Mouse (Mus musculus) left cerebral cortex, adult 11 months (tissue): ENCODE data around the gene Srrm3.

Experiments used
- DNase-seq: peaks from one replicate; pipeline ENCODE4 v3.0.0; 2022; ENCODE audit warnings: low spot score

The Srrm3 gene

DNA sequence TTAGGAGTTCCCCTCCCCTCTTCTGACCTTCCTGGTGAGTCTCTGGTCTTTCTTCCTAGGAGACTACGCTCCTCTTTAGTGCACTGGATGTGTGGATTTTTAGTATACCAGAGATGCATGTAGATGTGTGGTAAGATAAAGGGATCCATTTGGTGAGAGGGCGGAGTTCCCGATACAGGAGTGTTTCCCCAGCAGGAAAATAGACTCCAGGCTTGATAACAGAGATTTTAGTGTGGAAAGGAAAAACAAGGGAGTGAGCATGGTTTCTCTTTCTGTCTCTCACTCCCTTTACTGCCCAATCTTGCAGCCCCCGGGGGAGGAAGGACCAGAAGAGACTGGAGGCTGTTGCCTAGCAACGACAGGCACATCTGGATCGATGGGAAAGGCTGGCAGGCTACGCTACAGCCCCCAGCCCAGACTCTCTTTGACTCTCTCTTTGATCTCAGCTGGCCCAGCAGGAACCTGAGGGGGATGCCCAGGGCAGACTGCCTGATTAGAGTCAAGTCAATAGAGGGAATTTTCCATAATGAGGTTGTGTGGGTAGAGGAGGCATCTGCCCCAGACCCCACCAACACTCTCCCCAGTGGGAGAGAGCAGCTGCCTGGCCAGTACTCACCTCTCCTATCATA lies 15.7 kb downstream of the Srrm3 start:
- no peak for DNase-seq

- DNase-seq = no peak
These were observed 17.8 kb downstream of the Srrm3 start for GRCm38 (mm10) chr5:135824517-135824916.

DNA sequence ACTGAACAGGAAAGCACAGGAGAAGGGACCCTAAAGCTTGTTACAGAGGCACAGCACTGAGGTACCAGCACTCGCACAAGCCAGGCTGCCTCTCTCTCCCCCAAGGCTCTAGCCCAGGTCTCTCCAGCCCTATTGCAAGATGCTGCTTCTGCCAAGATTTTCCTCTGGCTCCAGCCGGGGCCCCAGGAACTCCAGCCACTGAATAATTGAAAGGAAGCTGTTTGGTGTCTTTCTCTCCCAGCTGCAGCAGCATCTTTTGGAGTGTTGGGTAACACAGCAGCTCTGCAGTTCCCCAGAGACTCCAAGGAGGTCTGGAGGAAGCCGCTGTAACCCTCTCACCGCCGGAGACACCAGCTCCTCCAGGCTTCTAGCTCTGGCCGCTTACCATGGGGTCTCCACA lies 19.5 kb downstream of the Srrm3 start:
- DNase-seq = no peak

- no peak for DNase-seq
These were observed 22.7 kb downstream of the Srrm3 start for GRCm38 (mm10) chr5:135829381-135829780.

DNA sequence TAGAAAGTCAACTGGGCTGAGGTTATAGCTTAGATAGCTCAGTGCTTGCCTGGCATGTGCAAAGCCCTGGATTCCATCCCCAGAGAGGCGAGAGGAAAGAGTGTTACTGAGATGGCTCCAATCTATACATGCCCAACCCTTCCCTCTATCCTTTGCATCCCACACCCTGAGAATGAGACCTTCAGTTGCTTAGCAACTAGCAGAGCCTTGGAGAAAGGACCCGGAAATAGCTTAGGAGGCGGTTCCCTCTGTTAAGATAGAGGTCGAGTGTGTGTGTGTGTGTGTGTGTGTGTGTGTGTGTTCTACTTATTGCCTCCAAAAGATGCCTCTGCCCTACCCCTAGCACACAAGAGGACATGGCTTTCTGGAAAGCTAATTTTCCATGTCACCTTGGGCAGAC lies 26.0 kb downstream of the Srrm3 start:
- DNase-seq = peak; percentile 70

DNA sequence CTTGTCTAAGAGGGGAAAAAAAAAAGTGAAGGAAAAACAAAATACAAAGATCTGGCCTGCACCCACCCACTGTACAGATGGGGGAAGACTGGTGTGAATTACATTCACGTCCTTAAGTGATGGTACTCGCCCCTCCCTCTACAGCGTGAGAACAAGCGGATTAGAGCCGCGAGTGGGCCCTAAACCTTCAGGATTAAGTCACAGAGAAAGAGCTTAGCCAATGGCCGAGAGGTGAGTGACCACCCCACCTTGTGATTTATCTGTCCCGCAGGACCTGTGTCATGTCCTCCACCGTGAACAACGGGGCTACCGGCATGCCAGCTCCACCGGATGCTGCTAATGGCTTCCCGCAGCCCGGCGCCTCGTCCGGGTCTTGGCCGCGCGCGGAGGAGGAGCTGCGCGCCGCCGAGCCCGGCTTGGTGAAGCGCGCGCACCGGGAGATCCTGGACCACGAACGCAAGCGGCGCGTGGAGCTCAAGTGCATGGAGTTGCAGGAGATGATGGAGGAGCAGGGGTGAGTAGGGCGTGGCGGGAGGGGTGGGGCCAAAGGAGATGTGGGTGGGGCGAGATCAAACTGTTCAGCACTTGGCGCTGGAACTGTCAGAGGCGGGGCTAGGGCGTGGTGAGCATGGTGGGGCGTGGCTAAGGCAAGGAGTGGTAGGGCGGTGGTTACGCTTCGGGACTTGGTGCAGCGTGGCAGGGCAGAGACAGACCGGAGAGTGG lies 28.2 kb downstream of the Srrm3 start:
- peak; percentile 60 for DNase-seq

DNA sequence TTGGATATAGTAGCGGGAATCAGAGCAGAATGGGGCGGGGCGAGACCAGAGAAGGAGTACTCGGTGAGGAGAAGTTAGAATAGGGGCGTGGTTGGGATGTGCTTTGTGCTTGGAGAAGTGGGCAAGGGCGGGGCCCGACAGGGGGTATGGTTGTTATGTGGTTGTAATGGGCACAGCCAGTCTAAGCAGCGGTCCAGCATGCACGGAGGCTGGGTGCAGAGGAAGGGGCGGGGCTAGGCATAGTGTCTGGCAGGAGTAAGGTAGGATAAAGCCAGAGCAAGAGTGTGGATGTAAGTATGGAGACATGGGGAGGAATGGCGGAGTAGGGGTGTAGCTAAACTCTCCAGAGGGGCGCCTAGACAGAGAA lies 28.8 kb downstream of the Srrm3 start:
- no peak for DNase-seq

DNA sequence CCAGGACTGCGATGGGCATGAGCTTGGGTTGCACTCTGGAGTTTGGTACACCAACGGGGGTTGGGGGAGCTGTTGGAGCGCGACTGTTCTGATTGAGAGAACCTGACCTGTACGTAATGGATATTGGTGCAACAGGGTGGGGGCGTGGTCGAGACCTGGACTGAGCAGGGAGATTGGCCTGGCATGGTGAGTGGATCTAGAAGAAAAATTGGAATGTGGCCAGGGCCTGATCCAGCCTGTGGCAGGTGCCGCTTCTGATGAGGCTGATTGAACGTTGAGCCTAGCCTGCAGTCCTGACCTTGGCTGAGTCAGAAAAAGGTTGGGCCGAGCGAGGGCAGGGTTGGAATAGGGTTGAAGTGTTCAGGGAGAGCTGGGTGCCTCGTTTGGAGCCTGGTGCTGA lies 29.3 kb downstream of the Srrm3 start:
- no peak for DNase-seq

DNA sequence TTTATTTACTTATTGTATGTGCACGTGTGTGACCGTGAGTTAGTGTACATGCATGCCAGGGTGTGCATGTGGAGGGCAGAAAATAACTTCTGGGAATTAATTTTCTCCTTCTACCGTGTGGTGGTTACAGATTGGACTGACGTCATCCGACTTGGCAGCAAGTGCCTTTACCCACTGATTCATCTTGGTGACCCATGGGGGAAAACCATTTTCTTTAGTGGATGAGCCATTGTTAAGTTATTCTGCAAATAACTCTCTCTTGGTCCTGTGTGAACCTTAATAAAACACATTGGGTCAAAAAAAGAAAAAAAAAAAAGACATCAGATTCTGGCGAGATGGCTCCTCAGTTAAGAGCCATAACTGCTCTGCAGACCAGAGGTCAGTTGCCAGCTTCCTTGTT lies 35.0 kb downstream of the Srrm3 start:
- no peak for DNase-seq

DNA sequence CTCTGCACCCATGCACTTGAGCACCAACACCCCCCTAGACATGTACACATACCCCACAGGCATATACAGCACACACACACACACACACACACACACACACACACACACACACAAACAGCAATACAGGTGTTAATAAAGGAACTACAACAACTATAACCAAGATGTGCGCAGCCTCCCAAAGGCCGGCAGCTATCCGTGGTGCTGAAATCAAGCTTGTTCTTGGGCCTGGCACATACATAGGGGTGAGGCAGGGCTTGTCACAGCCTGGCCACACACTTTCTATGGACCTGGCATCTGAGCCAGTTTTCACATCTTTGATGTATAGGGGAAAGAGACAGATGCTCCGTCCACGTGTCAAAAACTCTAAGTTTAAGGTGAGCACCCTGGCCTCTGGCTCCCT lies 36.7 kb downstream of the Srrm3 start:
- DNase-seq = no peak

- DNase-seq = no peak
These were observed 39.1 kb downstream of the Srrm3 start for GRCm38 (mm10) chr5:135845676-135846320.

GRCm38 (mm10) chr5:135847460-135847859 lies 40.8 kb downstream of the Srrm3 start:
- DNase-seq = no peak

DNA sequence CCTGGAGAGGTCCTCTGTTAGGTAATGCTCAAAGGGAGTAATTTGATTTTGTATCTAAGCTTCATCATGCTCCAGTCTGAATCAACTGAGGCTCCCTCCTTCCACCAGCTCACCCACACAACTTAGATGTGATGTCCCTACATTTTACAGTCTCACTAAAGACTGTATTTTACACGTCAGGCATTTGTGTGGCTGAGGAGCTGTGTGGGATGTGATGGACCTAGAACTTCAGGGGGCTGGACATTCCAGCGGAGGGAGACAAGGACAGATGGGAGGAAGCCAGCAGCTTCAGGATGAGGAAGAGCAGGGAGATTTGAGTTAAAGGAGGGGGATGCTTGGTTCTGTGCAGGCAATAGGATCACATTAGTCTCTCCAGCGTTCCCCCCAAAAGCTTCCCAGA lies 41.2 kb downstream of the Srrm3 start:
- DNase-seq = no peak

GRCm38 (mm10) chr5:135851024-135851423 lies 44.3 kb downstream of the Srrm3 start:
- no peak for DNase-seq

DNA sequence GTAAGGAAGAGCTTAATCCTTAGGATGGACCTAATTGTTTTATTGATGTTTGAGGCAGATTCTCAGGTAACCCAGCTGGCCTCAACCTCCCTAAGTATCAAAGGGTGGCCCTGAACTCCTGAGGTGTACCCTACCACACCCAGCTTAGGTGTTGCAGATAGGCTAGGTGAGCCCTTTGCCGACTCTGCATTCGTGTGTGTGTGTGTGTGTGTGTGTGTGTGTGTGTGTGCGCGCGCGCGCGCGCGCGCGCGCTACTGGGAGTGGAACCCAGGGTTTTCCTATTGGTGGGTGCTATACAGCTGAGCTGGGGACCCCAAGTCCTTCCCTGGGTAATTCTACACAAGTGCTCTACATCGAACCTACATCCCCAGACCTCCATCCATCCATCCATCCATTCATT lies 44.8 kb downstream of the Srrm3 start:
- DNase-seq = no peak

- no peak for DNase-seq
These were observed 45.7 kb downstream of the Srrm3 start for GRCm38 (mm10) chr5:135852421-135852820.

GRCm38 (mm10) chr5:135853731-135854130 lies 47.0 kb downstream of the Srrm3 start:
- DNase-seq = no peak

- no peak for DNase-seq
These were observed 48.5 kb downstream of the Srrm3 start for GRCm38 (mm10) chr5:135855156-135855555.

DNA sequence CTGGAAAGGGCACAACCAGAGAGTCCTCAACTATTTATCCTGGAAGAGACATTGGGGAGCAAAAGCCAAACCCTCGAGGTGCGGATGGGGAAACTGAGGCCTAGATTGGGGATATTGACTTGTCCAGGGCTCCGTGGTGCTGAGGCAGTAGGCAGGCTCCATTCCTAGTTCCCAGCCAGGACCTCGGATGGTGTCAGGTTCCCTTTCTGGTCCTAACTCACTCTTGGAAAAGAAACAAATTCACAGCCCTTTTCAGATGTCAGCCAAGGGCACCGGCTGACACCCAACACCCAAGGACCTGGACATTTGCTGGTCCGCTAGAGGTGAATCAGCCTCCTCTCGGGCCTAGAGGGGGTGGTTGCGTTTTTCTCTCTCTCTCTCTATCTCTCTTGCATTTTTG lies 60.0 kb downstream of the Srrm3 start:
- no peak for DNase-seq

- DNase-seq = no peak
These were observed 61.2 kb downstream of the Srrm3 start for GRCm38 (mm10) chr5:135867637-135868593.

- DNase-seq = no peak
These were observed 62.0 kb downstream of the Srrm3 start for GRCm38 (mm10) chr5:135868653-135869052.

DNA sequence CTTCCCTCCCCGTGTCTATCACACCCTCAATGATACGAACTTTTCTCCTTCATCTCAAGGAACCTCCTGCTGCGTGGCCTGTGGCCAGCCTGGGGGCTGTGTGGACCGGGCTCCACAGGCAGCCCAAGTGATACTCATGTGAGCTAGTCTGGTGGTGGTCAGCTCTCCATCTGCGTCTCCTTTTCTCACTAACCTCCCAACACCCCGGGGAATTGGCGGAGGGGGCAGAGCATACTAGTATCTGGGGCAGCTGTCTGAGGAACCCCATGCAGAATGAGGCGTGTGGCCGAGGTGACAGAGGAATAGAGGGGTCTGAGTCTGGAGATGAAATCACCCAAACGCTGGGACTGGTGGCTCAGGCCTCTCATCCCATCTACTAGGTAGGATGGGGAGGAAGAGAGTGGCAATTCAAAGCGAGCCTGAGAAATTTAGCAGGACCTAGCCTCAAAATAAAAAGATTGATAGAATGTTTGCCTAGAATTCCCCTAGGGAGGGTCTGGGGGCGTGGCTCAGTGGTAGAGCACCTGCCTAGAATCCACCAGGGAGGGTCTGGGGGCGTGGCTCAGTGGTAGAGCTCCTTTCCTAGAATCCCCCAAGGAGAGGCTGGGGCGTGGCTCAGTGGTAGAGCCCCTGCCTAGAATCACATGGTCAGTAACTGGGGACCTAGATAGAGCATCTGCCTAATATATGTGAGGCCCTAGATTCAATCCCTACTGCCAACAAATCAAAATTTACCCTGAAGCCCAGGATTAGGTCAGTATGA lies 63.2 kb downstream of the Srrm3 start:
- DNase-seq = no peak
